In the genomic region with DNA sequence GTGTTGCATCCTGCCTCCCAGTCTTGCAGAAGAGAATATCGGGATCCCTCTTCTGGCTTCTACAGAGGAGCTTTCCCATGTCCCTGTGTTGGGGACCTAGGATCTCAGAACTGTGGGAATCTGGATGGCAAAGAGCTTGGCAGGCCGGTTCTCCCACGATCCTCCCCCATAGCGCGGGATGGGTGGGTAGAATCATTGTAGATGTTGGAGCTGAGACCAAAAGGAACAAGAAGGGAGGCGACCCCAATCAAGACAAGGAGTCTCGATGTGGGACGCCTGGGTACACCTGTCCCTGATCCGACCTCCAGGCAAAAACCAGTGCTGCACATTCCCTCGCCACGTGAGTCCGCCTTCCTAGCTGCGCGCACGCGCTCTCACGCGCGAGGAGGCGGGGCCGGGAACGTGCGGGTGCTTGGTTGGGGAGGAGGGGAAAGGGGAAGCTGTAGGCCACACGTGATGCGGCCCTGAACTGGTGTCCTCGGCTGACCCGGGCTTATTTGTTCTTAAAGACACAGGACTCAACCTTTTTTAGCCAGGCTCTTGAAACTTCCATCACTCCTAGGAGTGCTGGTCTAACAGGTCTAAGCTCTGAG, we compare ENCODE assay signal across 1 mouse cellular context.
A peak's percentile ranks its signal among the peaks of the same experiment; 100 is the strongest.
TF ChIP-seq lines count a peak whose summit lies in the region.

No protein-coding gene starts in this region.

TF ChIP-seq in MEL, 35 proteins besides CTCF, POLR2A, EP300 and RAD21 (continued from another document):
- TF ChIP-seq ZC3H11A (IDR thresholded peaks at IDR 0.05; ENCODE audit: low read depth, low read length) (no peak), KAT2A (conservative IDR thresholded peaks at IDR 0.05; ENCODE audit: low read depth, low read length) (no peak; the same call in 1 of the 2 replicates), ZKSCAN1 (IDR thresholded peaks at IDR 0.05; ENCODE audit: low read depth, low read length) (no peak), GABPA (IDR thresholded peaks at IDR 0.05; ENCODE audit: low read depth, low read length) (no peak), JUND (IDR thresholded peaks at IDR 0.05; ENCODE audit: low read depth, low read length) (no peak), POLR2AphosphoS2 (IDR thresholded peaks at IDR 0.05; ENCODE audit: low read length) (peak; percentile 89), MAZ (IDR thresholded peaks at IDR 0.05; ENCODE audit: low read depth, low read length) (no peak; the same call in 1 of the 2 replicates)
